Mouse (Mus musculus) cerebellum, adult 2 months (tissue): Measurements from ENCODE around the gene Chchd1. TPM values are rescaled to one million over a fixed set of nuclear protein-coding genes. Genes with fewer than 3 reads are reported as not detected.

Experiments
- DNase-seq, 2 experiments: peaks; one replicate each; pipeline ENCODE4 v3.0.0; 2021
- H3K27ac ChIP-seq: fragments of 200-500 bp; 2 replicates; pipeline ENCODE4 v1.5.1; 2012; ENCODE audit warnings: low read length, control low read depth, inconsistent platforms; ENCODE audit not compliant: insufficient read depth
- H3K27me3 ChIP-seq: fragments of 200-500 bp; 2 replicates; pipeline ENCODE4 v1.6.1; 2012; ENCODE audit warnings: inconsistent platforms, mild to moderate bottlenecking, low read length, moderate library complexity; ENCODE audit not compliant: control insufficient read depth, insufficient read depth
- H3K4me1 ChIP-seq: fragments of 200-500 bp; 2 replicates; pipeline ENCODE4 v1.6.1; 2011; ENCODE audit warnings: low read length; ENCODE audit not compliant: control insufficient read depth, insufficient read depth
- H3K4me3 ChIP-seq: fragments of 200-500 bp; replicated peaks from 2 replicates; pipeline ENCODE3; 2011; ENCODE audit warnings: mild to moderate bottlenecking, low read depth, low read length, control low read depth; ENCODE audit not compliant: insufficient read depth
- CTCF ChIP-seq: fragments of 200-500 bp; IDR thresholded peaks from 2 replicates; pipeline ENCODE4 v1.5.1; 2011; ENCODE audit warnings: low read depth, mild to moderate bottlenecking, control low read depth, low read length, moderate library complexity, borderline replicate concordance; ENCODE audit not compliant: insufficient read depth
- POLR2A ChIP-seq: fragments of 200-500 bp; IDR thresholded peaks from 2 replicates; pipeline ENCODE4 v1.6.1; 2011; ENCODE audit warnings: low read length, control low read depth, borderline replicate concordance; ENCODE audit not compliant: insufficient read depth
- WGBS: fragments of 180-500 bp; shearing (Covaris S2); methylation state at CpG from one replicate; pipeline ENCODE4 v1.1.7; 2018; 5-methylcytosine and 5-hydroxymethylcytosine counted together
- polyA plus RNA-seq: library from polyadenylated mRNA; depleted of rRNA; stranded (reverse); fragments of >200 nt; gene quantifications from 2 replicates; pipeline ENCODE4 v1.2.3, GENCODE M21; 2012

The Chchd1 gene
- polyA plus RNA-seq, 1 experiment: 115 TPM

GRCm38 (mm10) chr14:20661661-20662331, 41.0 kb upstream of the Chchd1 start:
- peak overlapping the region; percentile 49; the same call in 1 of the 2 replicates for H3K27ac ChIP-seq
- 8% methylated on average over 19 of the region's 19 CpGs for WGBS
- peak in 1 of 2 experiments; percentile 22 for DNase-seq
- no peaks in the 10 kb centered on the region for H3K27me3 ChIP-seq
- no peak for TF ChIP-seq POLR2A
- TF ChIP-seq CTCF: no peak
- peak overlapping the region; percentile 80 for H3K4me3 ChIP-seq
- H3K4me1 ChIP-seq: 0 out of 2 replicates have a peak, but pooled peaks cover 3% of the 10 kb centered on the region

- Histone ChIP-seq H3K4me1 (0 out of 2 replicates have a peak, but pooled peaks cover 3% of the 10 kb centered on the region), H3K27me3 (no peaks in the 10 kb centered on the region), H3K27ac (no peak overlapping the region), H3K4me3 (no peak overlapping the region)
- DNase-seq: no peak
- TF ChIP-seq CTCF: no peak
- 93% methylated on average over 3 of the region's 3 CpGs for WGBS
These were observed 40.1 kb upstream of the Chchd1 start for GRCm38 (mm10) chr14:20662740-20663139.

- 78% methylated on average over 2 of the region's 2 CpGs for WGBS
- TF ChIP-seq CTCF (no peak), POLR2A (no peak)
These were observed 39.2 kb upstream of the Chchd1 start for GRCm38 (mm10) chr14:20663601-20664000.

GRCm38 (mm10) chr14:20664436-20664835, 38.4 kb upstream of the Chchd1 start:
- H3K27ac ChIP-seq: no peak overlapping the region
- 39% methylated on average over 3 of the region's 3 CpGs for WGBS
- TF ChIP-seq POLR2A (no peak), CTCF (no peak)
- DNase-seq: no peak
- no peak overlapping the region for H3K4me3 ChIP-seq
- 0 out of 2 replicates have a peak, but pooled peaks cover 3% of the 10 kb centered on the region for H3K4me1 ChIP-seq
- no peaks in the 10 kb centered on the region for H3K27me3 ChIP-seq

More at GRCm38 (mm10) chr14:20663601-20664000, 39.2 kb upstream of the Chchd1 start:
- Histone ChIP-seq H3K4me3 (no peak overlapping the region), H3K27me3 (no peaks in the 10 kb centered on the region), H3K27ac (no peak overlapping the region), H3K4me1 (0 out of 2 replicates have a peak, but pooled peaks cover 3% of the 10 kb centered on the region)
- no peak for DNase-seq

GRCm38 (mm10) chr14:20667469-20667868, 35.3 kb upstream of the Chchd1 start:
- Histone ChIP-seq H3K4me1 (no peaks in the 10 kb centered on the region), H3K4me3 (no peak overlapping the region), H3K27me3 (no peaks in the 10 kb centered on the region), H3K27ac (no peak overlapping the region)
- TF ChIP-seq POLR2A (no peak), CTCF (no peak)
- DNase-seq: no peak
- 80% methylated on average over 1 of the region's 1 CpGs for WGBS

- no peak for DNase-seq
- Histone ChIP-seq H3K4me1 (no peaks in the 10 kb centered on the region), H3K27ac (no peak within 1 kb of the TSS), H3K27me3 (no peaks in the 10 kb centered on the region), H3K4me3 (no peak within 1 kb of the TSS)
- TF ChIP-seq POLR2A (no peak), CTCF (no peak)
- WGBS: 65% methylated on average over 8 of the region's 8 CpGs
These were observed 34.5 kb upstream of the Chchd1 start, which contains the start of gene Synpo2l for GRCm38 (mm10) chr14:20668154-20668810. Gene Synpo2l, minus strand, starts transcription at chr14:20668354.

GRCm38 (mm10) chr14:20672990-20673389, 29.8 kb upstream of the Chchd1 start:
- TF ChIP-seq CTCF (peak; percentile 34; the same call in 1 of the 2 replicates), POLR2A (no peak)
- Histone ChIP-seq H3K4me1 (peaks cover 7% of the 10 kb centered on the region; the same call in 1 of the 2 replicates), H3K27ac (no peak overlapping the region), H3K27me3 (no peaks in the 10 kb centered on the region), H3K4me3 (no peak overlapping the region)
- 90% methylated on average over 2 of the region's 2 CpGs for WGBS
- DNase-seq: no peak

- Histone ChIP-seq H3K27me3 (no peaks in the 10 kb centered on the region), H3K4me3 (peak overlapping the region; percentile 83), H3K27ac (peak overlapping the region; percentile 22; the same call in 1 of the 2 replicates), H3K4me1 (peaks cover 7% of the 10 kb centered on the region; the same call in 1 of the 2 replicates)
- TF ChIP-seq POLR2A: no peak
- TF ChIP-seq CTCF: no peak
- DNase-seq: peak in 1 of 2 experiments; percentile 61
- 7% methylated on average over 13 of the region's 13 CpGs for WGBS
These were observed 29.1 kb upstream of the Chchd1 start for GRCm38 (mm10) chr14:20673735-20674063.
